Mouse (Mus musculus) E14TG2a.4 (cell line): Measurements from ENCODE around the gene Flywch1.
A peak's percentile ranks its signal among the peaks of the same experiment; 100 is the strongest.

Source experiments
- CTCF ChIP-seq: conservative IDR thresholded peaks from 2 replicates; pipeline ENCODE4 v1.5.1; 2014; ENCODE audit warnings: low read length
- POU5F1 ChIP-seq: IDR thresholded peaks from 2 replicates; pipeline ENCODE4 v1.6.1; 2014; ENCODE audit warnings: low read length, borderline replicate concordance

GRCm38 (mm10) chr17:23774090-23774489 lies 2.7 kb upstream of the Flywch1 start:
- TF ChIP-seq CTCF (peak; percentile 36), POU5F1 (no peak)
